ENCODE assay signal across 19 mouse cellular contexts in genomic region chr3:144640033-144640432, GRCm38 (mm10).
DNase-seq lines count a peak whose midpoint lies in the region; ATAC-seq and TF ChIP-seq lines count a peak whose summit lies in the region.
"Had no signal": no experiment of that assay in that cellular context is flagged by ENCODE, and none has a peak within 500 bp of the region (broad histone marks: within the 10 kb centered on the region; RNA-seq: fewer than 3 reads in every experiment).

No protein-coding gene starts in this region.

- peaks cover 14% of the 10 kb centered on the region for H3K4me1 ChIP-seq in heart, postnatal 0 days (ENCODE audit: control insufficient read depth, insufficient read depth)
- peaks cover 11% of the 10 kb centered on the region for H3K4me1 ChIP-seq in heart, adult 2 months (ENCODE audit: control insufficient read depth, insufficient read depth, low read length)
- no peaks in the 10 kb centered on the region; the same call in 1 of the 2 replicates for H3K4me1 ChIP-seq in lung, postnatal 0 days (ENCODE audit: insufficient read depth, low read depth, low read length)
- H3K4me1 ChIP-seq in stomach, postnatal 0 days (replicated peaks; ENCODE audit: control insufficient read depth, insufficient read depth) = no peaks in the 10 kb centered on the region
- H3K4me1 ChIP-seq: embryonic facial prominence, embryonic 12.5 days had no signal

- TF ChIP-seq POLR2A in heart, adult 2 months (IDR thresholded peaks at IDR 0.05; ENCODE audit: insufficient read depth, low read depth, low read length) = no peak

- intact Hi-C loops in heart, adult 2 months (cut with DNase I) = loop anchor here (5.0 kb wide), 1 partner anchor 77 kb away; no protein-coding TSS in a partner anchor
- intact Hi-C loops in gastrocnemius, postnatal 36 days (cut with DNase I) = no loop called here

- H3K36me3 ChIP-seq in heart, postnatal 0 days (replicated peaks; ENCODE audit: control insufficient read depth, insufficient read depth, low read length) = no peaks in the 10 kb centered on the region
- H3K36me3 ChIP-seq in heart, adult 2 months (ENCODE audit: control insufficient read depth, insufficient read depth, low read length) = no peaks in the 10 kb centered on the region
- H3K36me3 ChIP-seq in lung, postnatal 0 days (ENCODE audit: insufficient read depth, low read length) = no peaks in the 10 kb centered on the region
- H3K36me3 ChIP-seq in stomach, postnatal 0 days (ENCODE audit: control insufficient read depth, insufficient read depth, low read length) = no peaks in the 10 kb centered on the region
- H3K36me3 ChIP-seq: embryonic facial prominence, embryonic 12.5 days; G1E; heart, embryonic 10.5 days; hindbrain, embryonic 10.5 days; intestine, embryonic 15.5 days had no signal

- H3K27me3 ChIP-seq in heart, postnatal 0 days (ENCODE audit: control insufficient read depth, insufficient read depth, low read length) = no peaks in the 10 kb centered on the region
- H3K27me3 ChIP-seq in heart, adult 2 months (ENCODE audit: control insufficient read depth, insufficient read depth, low read length) = no peaks in the 10 kb centered on the region
- no peaks in the 10 kb centered on the region for H3K27me3 ChIP-seq in lung, postnatal 0 days (replicated peaks; ENCODE audit: insufficient read depth, low read length)
- no peaks in the 10 kb centered on the region for H3K27me3 ChIP-seq in stomach, postnatal 0 days (ENCODE audit: control insufficient read depth, insufficient read depth, low read length)
- H3K27me3 ChIP-seq: embryonic facial prominence, embryonic 12.5 days; intestine, embryonic 15.5 days had no signal

- no peak overlapping the region for H3K4me2 ChIP-seq in heart, postnatal 0 days (ENCODE audit: low read depth, low read length)
- no peak overlapping the region for H3K4me2 ChIP-seq in lung, postnatal 0 days (replicated peaks; ENCODE audit: low read depth, low read length)
- no peak overlapping the region for H3K4me2 ChIP-seq in stomach, postnatal 0 days (replicated peaks; ENCODE audit: low read depth)
- H3K4me2 ChIP-seq: embryonic facial prominence, embryonic 12.5 days; hindbrain, embryonic 14.5 days; intestine, embryonic 15.5 days had no signal

- no peak overlapping the region for H3K9ac ChIP-seq in heart, postnatal 0 days (replicated peaks; ENCODE audit: low read depth, low read length)
- no peak overlapping the region for H3K9ac ChIP-seq in heart, adult 2 months (ENCODE audit: low read depth, low read length)
- H3K9ac ChIP-seq in lung, postnatal 0 days (replicated peaks; ENCODE audit: low read depth) = no peak overlapping the region
- H3K9ac ChIP-seq in stomach, postnatal 0 days (ENCODE audit: low read length) = no peak overlapping the region
- H3K9ac ChIP-seq: embryonic facial prominence, embryonic 12.5 days; hindbrain, embryonic 14.5 days; intestine, embryonic 15.5 days had no signal

- no peak for DNase-seq in heart, postnatal 0 days (ENCODE audit: low spot score)
- no peak for DNase-seq in heart, adult 2 months
- peak; percentile 62 for DNase-seq in lung, postnatal 0 days (ENCODE audit: low spot score)
- no peak for DNase-seq in lung, postnatal 10 days
- peak; percentile 71 for DNase-seq in adipocyte (ENCODE audit: low spot score)
- no peak for DNase-seq in stomach, postnatal 0 days (ENCODE audit: low spot score)
- DNase-seq in gastrocnemius, postnatal 36 days = no peak
- DNase-seq: adrenal gland, postnatal 10 days; cerebellum, adult 11-12 months; cerebellum, adult 9-10 months; cerebellum, postnatal 25 days; heart, postnatal 14 days had no signal

- no peak overlapping the region for H3K27ac ChIP-seq in heart, postnatal 0 days (ENCODE audit: low read depth)
- no peak overlapping the region for H3K27ac ChIP-seq in heart, adult 2 months
- no peak overlapping the region for H3K27ac ChIP-seq in lung, postnatal 0 days (ENCODE audit: low read length)
- H3K27ac ChIP-seq in stomach, postnatal 0 days (replicated peaks) = no peak overlapping the region
- H3K27ac ChIP-seq: embryonic facial prominence, embryonic 12.5 days; heart, embryonic 10.5 days; hindbrain, embryonic 10.5 days; hindbrain, embryonic 14.5 days; intestine, embryonic 15.5 days had no signal

- H3K9me3 ChIP-seq in heart, postnatal 0 days (replicated peaks; ENCODE audit: control insufficient read depth, low read length) = no peaks in the 10 kb centered on the region
- no peaks in the 10 kb centered on the region for H3K9me3 ChIP-seq in lung, postnatal 0 days (ENCODE audit: low read length)
- no peaks in the 10 kb centered on the region for H3K9me3 ChIP-seq in stomach, postnatal 0 days (ENCODE audit: control insufficient read depth, low read length)
- H3K9me3 ChIP-seq: embryonic facial prominence, embryonic 12.5 days; heart, embryonic 10.5 days; hindbrain, embryonic 10.5 days; intestine, embryonic 15.5 days had no signal

- no peak for TF ChIP-seq EP300 in heart, postnatal 0 days (IDR thresholded peaks at IDR 0.05; ENCODE audit: low read depth)
- TF ChIP-seq EP300 in heart, adult 2 months (IDR thresholded peaks at IDR 0.05; ENCODE audit: insufficient read depth, low read depth, low read length) = no peak
- no peak for TF ChIP-seq EP300 in lung, postnatal 0 days (IDR thresholded peaks at IDR 0.05)
- TF ChIP-seq EP300 in stomach, postnatal 0 days (optimal IDR thresholded peaks at IDR 0.05) = no peak

- no peak overlapping the region for H3K4me3 ChIP-seq in heart, postnatal 0 days (ENCODE audit: low read depth, low read length)
- H3K4me3 ChIP-seq in heart, adult 2 months = no peak overlapping the region
- no peak overlapping the region for H3K4me3 ChIP-seq in lung, postnatal 0 days (ENCODE audit: low read depth, low read length)
- H3K4me3 ChIP-seq in stomach, postnatal 0 days (ENCODE audit: low read depth, low read length) = no peak overlapping the region
- H3K4me3 ChIP-seq: embryonic facial prominence, embryonic 12.5 days; heart, embryonic 10.5 days; hindbrain, embryonic 10.5 days; intestine, embryonic 15.5 days had no signal

- no peaks in the 10 kb centered on the region for H3K79me2 ChIP-seq in heart, adult 2 months (replicated peaks; ENCODE audit: control insufficient read depth, insufficient read depth, low read length)

- no peak for ATAC-seq in heart, postnatal 0 days (ENCODE audit: insufficient read depth, low read depth)
- no peak for ATAC-seq in lung, postnatal 0 days
- no peak for ATAC-seq in stomach, postnatal 0 days (ENCODE audit: low FRiP score, low TSS enrichment)
- ATAC-seq: forebrain, embryonic 16.5 days; intestine, embryonic 15.5 days had no signal

- TF ChIP-seq CTCF in heart, postnatal 0 days (IDR thresholded peaks at IDR 0.05; ENCODE audit: low read depth) = 0 out of 2 replicates have a peak, but pooled peaks have one; percentile 3
- no peak for TF ChIP-seq CTCF in heart, adult 2 months (IDR thresholded peaks at IDR 0.05)
- TF ChIP-seq CTCF in lung, postnatal 0 days (IDR thresholded peaks at IDR 0.05) = peak; percentile 65
- TF ChIP-seq CTCF in stomach, postnatal 0 days (IDR thresholded peaks at IDR 0.05; ENCODE audit: low read depth) = peak; percentile 25; the same call in 1 of the 2 replicates

Comparison
In these comparisons a context has a peak if more than half of its experiments do, and no peak if none do; other contexts are left out.
1. DNase-seq: peak in lung, postnatal 0 days (single experiment) and adipocyte (single experiment); none in heart, postnatal 0 days (single experiment), heart, adult 2 months (0 of 2), lung, postnatal 10 days (single experiment), stomach, postnatal 0 days (single experiment) and gastrocnemius, postnatal 36 days (0 of 2).